Mouse (Mus musculus) cerebellum, adult 2 months (tissue): Measurements from ENCODE around the gene Ugt1a6b. TPM values are rescaled to one million over a fixed set of nuclear protein-coding genes. Genes with fewer than 3 reads are reported as not detected.

Source experiments
- DNase-seq, 2 experiments: peaks; one replicate each; pipeline ENCODE4 v3.0.0; 2021
- H3K27ac ChIP-seq: fragments of 200-500 bp; 2 replicates; pipeline ENCODE4 v1.5.1; 2012; ENCODE audit warnings: low read length, control low read depth, inconsistent platforms; ENCODE audit not compliant: insufficient read depth
- H3K27me3 ChIP-seq: fragments of 200-500 bp; 2 replicates; pipeline ENCODE4 v1.6.1; 2012; ENCODE audit warnings: inconsistent platforms, mild to moderate bottlenecking, low read length, moderate library complexity; ENCODE audit not compliant: control insufficient read depth, insufficient read depth
- H3K4me1 ChIP-seq: fragments of 200-500 bp; 2 replicates; pipeline ENCODE4 v1.6.1; 2011; ENCODE audit warnings: low read length; ENCODE audit not compliant: control insufficient read depth, insufficient read depth
- H3K4me3 ChIP-seq: fragments of 200-500 bp; replicated peaks from 2 replicates; pipeline ENCODE3; 2011; ENCODE audit warnings: mild to moderate bottlenecking, low read depth, low read length, control low read depth; ENCODE audit not compliant: insufficient read depth
- CTCF ChIP-seq: fragments of 200-500 bp; IDR thresholded peaks from 2 replicates; pipeline ENCODE4 v1.5.1; 2011; ENCODE audit warnings: low read depth, mild to moderate bottlenecking, control low read depth, low read length, moderate library complexity, borderline replicate concordance; ENCODE audit not compliant: insufficient read depth
- POLR2A ChIP-seq: fragments of 200-500 bp; IDR thresholded peaks from 2 replicates; pipeline ENCODE4 v1.6.1; 2011; ENCODE audit warnings: low read length, control low read depth, borderline replicate concordance; ENCODE audit not compliant: insufficient read depth
- WGBS: fragments of 180-500 bp; shearing (Covaris S2); methylation state at CpG from one replicate; pipeline ENCODE4 v1.1.7; 2018; 5-methylcytosine and 5-hydroxymethylcytosine counted together
- polyA plus RNA-seq: library from polyadenylated mRNA; depleted of rRNA; stranded (reverse); fragments of >200 nt; gene quantifications from 2 replicates; pipeline ENCODE4 v1.2.3, GENCODE M21; 2012

The Ugt1a6b gene
- polyA plus RNA-seq, 1 experiment, result not detected

DNA sequence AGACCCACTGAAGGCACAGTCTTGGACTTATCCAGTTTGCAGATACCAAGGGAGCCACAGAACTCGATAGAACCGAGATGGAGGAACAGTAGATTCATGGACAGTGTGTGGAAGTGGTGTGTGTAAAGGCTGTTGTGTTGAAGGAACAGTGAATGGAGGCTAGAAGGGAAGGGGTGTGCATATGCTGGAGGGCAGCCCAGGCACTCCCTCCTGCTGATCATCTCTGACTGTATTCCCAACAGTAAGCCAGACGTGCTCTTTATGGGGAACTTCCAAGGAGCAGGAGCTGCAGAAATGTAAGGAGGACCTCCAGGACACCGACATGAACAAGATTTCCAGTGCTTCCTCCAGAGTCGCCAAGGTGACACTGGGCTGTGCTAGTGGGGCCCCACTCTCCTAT lies 147.0 kb downstream of the Ugt1a6b start:
- no peak overlapping the region for H3K4me3 ChIP-seq
- no peak for TF ChIP-seq CTCF
- TF ChIP-seq POLR2A, result no peak
- DNase-seq, result no peak
- peaks cover 3% of the 10 kb centered on the region; the same call in 1 of the 2 replicates for H3K4me1 ChIP-seq
- H3K27me3 ChIP-seq, result no peaks in the 10 kb centered on the region
- H3K27ac ChIP-seq, result no peak overlapping the region
- WGBS, result 74% methylated on average over 5 of the region's 5 CpGs

DNA sequence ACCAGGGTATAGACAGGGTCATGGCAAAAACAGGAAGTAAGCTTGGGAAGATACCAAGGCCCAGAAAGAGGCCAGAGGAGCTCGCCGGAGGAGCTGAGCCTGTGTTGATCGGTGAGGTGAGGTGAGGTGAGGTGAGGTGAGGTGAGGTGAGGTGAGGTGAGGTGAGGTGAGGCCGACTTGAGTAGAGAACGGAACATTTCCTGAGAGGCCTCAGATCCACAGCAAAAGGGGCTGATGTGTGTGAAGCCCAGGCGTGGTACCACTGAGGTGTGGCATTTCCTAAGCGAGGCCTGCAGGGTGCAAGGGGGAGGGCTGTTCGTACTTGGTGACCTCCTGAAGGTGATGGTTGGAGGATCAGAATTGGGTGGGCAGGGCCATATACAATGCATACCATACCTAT lies 150.1 kb downstream of the Ugt1a6b start:
- H3K4me1 ChIP-seq, result peaks cover 19% of the 10 kb centered on the region
- 75% methylated on average over 8 of the region's 8 CpGs for WGBS
- H3K27me3 ChIP-seq, result no peaks in the 10 kb centered on the region
- no peak overlapping the region for H3K27ac ChIP-seq
- H3K4me3 ChIP-seq, result no peak overlapping the region
- TF ChIP-seq POLR2A, result no peak
- TF ChIP-seq CTCF, result no peak
- DNase-seq, result no peak

DNA sequence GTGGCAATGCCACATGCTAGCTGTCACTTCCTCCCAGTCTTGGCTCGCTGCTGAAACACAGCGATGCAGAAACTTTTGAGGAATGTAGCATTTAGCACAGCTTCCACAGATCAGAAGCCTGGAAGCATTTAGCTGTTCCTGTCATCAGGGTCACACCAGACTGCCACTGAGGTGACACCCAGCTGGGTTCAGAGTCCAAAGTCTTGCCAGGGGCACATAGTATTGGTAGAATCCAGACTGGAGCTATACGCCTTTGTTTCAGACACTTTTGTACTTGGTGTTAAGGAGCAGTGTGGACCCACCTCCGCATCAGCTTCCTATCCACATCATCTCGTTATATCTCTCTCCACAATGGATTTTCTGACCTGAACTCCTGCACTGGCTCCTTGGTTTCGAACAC lies 150.5 kb downstream of the Ugt1a6b start:
- 73% methylated on average over 6 of the region's 6 CpGs for WGBS
- DNase-seq, result no peak
- H3K27me3 ChIP-seq, result no peaks in the 10 kb centered on the region
- no peak overlapping the region for H3K4me3 ChIP-seq
- TF ChIP-seq CTCF (no peak), POLR2A (no peak)
- peaks cover 21% of the 10 kb centered on the region for H3K4me1 ChIP-seq
- no peak overlapping the region for H3K27ac ChIP-seq

DNA sequence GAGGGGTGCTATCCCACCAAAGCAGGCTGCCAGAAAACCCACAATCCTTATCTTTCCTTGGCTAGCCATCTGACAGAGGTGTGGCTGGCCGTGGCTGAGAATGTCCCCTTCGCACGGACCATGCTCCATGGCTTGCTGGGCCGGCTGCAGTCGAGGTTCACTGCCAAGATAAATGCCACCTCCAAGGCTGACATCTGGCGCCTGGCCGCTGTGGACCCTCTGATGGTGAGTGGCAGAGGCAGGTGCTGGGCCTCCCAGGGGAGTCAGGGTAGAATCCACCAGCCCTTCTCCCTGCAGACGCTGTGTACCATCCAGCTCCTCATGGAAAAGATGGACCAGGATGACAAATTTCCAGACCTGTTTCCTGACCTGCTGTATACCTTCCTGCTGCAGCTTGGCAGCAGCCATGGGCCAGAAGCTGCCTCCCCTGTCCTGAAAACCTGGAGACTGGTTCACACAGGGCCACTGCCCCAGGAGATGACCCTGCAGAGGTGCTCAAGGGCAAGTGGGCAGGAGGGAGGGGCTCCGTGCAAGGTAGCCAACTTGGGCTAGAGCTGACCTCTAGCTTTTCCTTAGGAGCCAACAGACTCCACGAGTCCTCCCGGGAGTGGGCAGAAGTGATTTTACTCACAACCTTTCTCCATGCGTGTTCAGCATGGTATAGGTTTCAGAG lies 151.9 kb downstream of the Ugt1a6b start:
- 47% methylated on average over 12 of the region's 12 CpGs for WGBS
- Histone ChIP-seq H3K27ac (no peak overlapping the region), H3K4me1 (peaks cover 30% of the 10 kb centered on the region), H3K27me3 (no peaks in the 10 kb centered on the region), H3K4me3 (no peak overlapping the region)
- TF ChIP-seq POLR2A, result no peak
- TF ChIP-seq CTCF, result no peak
- DNase-seq, result no peak

DNA sequence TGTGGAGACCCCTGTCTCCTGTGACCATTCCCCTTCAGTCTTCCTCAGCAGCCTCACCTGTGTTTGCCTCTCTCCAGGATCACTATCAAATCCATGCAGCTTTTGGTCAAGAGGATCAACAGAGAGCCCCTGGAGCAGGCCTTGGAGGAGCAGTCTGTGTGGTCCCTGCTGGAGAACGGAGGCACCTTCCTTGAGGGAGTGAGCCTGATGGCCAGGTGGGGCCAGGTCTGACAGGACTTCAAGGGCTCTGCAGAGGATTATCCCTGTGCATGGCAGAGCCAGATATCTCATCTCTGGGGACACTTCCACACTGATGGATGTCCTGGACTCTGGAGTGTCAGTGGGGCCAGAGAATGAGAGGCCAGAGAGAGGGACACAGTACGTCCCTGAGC lies 152.4 kb downstream of the Ugt1a6b start:
- no peak overlapping the region for H3K27ac ChIP-seq
- 49% methylated on average over 2 of the region's 2 CpGs for WGBS
- H3K4me1 ChIP-seq, result peaks cover 30% of the 10 kb centered on the region
- no peak for DNase-seq
- H3K4me3 ChIP-seq, result no peak overlapping the region
- TF ChIP-seq CTCF (no peak), POLR2A (no peak)
- no peaks in the 10 kb centered on the region for H3K27me3 ChIP-seq

DNA sequence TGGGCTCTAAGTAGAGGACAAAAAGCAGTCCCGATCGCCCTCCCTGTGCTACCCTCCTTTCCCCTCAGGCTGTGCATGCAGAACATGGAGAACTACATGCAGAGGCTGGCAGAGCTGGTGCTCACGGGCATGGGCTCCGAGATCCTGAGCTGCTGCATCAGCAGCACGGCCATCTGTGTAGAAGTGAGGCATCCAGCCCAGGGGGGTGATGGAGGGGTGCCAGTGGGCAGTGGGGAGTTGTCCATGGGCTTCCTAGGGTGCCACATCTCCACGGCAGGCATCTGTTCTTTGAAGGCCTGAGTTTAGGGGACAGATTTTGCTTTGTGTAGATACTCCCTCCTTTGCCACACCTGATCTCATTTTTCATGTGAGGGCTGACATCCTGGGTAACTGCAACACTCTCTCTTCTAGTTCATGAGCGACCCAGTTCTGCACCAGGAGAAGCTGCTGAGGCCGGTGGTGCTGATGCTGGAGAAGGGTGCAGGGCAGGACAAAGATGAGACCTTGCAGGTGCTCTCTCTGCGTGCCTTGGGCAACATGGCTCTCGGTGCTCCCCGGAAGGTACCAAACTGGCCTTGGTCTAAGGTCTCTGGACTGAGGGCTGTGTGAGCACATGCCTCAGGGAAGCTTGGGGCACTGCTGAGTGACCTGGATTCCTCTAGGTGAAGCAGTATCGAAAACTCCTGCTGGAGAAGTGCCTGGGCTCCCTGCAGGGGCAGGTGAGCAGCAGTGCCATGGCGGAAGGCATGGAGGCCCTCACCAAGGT lies 153.1 kb downstream of the Ugt1a6b start:
- no peak for TF ChIP-seq CTCF
- 62% methylated on average over 13 of the region's 13 CpGs for WGBS
- no peak overlapping the region for H3K27ac ChIP-seq
- DNase-seq, result no peak
- H3K4me3 ChIP-seq, result no peak overlapping the region
- H3K4me1 ChIP-seq, result peaks cover 30% of the 10 kb centered on the region
- H3K27me3 ChIP-seq, result no peaks in the 10 kb centered on the region

DNA sequence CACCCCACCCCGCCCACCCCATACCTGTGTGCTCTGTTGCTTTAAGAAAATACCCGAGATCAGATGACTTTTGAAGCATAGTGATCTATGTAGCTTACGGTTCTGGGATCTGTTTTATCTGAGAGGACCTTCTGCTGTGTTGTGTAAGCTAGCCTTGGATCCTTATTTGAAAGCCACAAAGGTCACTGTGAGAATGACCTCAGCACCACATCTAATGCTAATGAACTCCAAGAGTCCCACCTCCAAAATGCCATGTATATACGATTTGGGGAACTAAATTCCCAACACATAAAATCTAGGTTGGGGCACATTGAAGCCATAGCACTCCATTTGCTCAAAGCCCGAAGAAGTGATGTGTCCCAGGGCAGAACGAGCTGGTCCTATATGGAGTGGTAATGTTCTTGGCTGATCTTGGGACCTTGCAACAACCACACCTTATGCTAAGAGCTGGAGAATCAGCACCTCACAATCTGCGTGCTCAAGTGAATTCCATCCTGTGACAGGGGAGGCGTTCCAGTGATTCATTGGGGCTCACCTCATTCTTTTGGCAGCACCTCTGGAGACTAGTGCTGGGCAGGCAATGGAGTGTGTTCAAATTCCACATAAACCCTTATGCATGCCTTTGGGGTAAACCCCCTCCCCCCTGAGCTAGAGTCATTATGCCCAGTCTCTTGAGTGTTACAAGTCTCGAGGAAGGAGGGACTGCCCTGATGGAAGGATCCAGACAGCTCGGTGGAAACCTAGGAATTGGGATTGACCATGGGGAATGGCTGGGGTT lies 154.0 kb downstream of the Ugt1a6b start:
- 82% methylated on average over 10 of the region's 10 CpGs for WGBS
- Histone ChIP-seq H3K4me3 (no peak overlapping the region), H3K27me3 (no peaks in the 10 kb centered on the region), H3K27ac (no peak overlapping the region), H3K4me1 (peaks cover 30% of the 10 kb centered on the region)
- TF ChIP-seq POLR2A (no peak), CTCF (no peak)
- DNase-seq, result no peak

DNA sequence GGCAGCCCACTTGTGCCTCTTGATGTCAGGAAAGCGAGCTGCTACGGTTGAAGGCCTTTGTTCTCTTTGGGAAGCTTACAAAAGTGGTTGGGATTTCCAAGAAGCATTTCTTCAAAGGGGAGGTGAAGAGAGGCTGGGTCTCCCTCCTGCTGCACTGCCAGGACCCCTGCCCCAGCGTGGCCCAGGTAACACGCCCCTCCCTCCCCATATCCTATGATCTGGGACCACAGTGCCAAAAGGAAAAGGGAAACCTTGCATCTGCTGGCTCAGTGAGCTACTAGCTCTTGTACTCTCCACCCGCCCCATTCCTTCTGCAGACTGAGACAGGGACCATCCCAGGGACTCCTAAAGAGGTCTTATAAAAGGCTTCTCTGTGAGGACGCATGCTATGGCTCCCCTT lies 154.6 kb downstream of the Ugt1a6b start:
- 88% methylated on average over 6 of the region's 6 CpGs for WGBS
- DNase-seq, result no peak
- H3K27me3 ChIP-seq, result no peaks in the 10 kb centered on the region
- TF ChIP-seq POLR2A (no peak), CTCF (no peak)
- H3K27ac ChIP-seq, result no peak overlapping the region
- no peak overlapping the region for H3K4me3 ChIP-seq
- H3K4me1 ChIP-seq, result peaks cover 30% of the 10 kb centered on the region
